Mouse (Mus musculus) left cerebral cortex, adult 18-20 months (tissue): ENCODE data around the gene Csk. TPM values are rescaled to one million over a fixed set of nuclear protein-coding genes. Genes with fewer than 3 reads are reported as not detected.

Source experiments
- DNase-seq, 2 experiments: peaks; one replicate each; pipeline ENCODE4 v3.0.0; 2021 to 2022; ENCODE audit warnings: low spot score in 2 of 2, mixed read lengths in 1 of 2
- total RNA-seq, 2 experiments: library from RNA; stranded (reverse); gene quantifications; 2 replicates each; pipeline ENCODE4 v1.2.3; 2021

Gene Csk
- total RNA-seq, 2 experiments from 2014 or later: 35.1 to 37.0 TPM

- no peak for DNase-seq
Measured at GRCm38 (mm10) chr9:57658970-57659369, 5.5 kb upstream of the Csk start.

GRCm38 (mm10) chr9:57657843-57658242, 4.4 kb upstream of the Csk start:
- DNase-seq: no peak

DNA sequence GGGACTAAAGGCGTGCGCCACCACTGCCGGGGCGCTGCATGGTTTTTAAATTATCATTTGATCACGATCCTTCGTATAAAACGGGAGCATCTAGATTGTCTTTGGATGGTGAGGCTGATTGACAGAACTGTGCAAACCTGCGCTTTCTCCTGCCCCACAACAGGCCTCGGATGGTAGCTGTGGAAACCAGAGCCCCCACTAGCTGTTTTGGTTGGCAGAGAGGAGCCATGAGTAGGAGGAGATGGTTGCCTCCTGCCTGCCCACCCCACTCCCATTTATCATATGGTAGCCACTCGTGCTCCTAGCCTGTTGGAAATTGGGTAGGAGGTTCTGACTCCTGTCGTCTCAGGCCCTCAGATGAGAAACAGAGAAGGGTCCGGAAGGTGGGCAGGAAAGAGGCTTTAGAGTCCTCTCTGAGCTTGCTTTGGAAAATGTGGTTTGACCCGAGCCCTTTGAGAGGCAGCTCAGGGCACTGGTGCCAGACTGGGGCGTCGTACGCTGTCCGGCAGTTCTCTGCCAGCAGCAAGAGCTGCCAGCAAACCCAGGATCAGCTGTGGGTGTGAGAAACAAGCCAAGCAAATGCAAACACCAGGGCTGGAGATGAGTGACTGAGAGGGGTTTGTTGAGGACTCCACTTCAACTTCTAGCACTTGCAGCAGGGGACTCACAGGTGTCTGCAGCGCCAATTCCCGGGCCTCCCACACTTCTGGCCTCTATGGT, 3.4 kb upstream of the Csk start:
- DNase-seq: no peak

DNA sequence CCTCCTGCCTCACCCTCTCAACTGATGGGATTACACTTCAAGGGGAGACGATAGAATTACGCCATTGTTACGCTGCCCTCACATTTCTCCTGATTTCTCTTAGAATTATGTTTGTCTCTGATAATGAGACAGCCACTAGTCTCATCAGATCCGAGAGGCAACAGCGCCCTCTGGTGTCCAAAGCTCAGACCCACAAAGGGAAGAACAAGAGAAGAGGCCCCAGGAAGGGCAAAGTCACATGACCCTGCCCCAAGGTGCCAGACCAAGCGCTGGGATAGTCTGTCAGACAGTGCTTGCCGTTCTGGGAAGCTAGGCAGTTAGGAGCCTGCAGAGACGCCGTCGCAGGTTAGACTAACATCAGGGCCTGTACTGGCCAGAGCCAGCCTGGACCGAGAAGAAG, 2.3 kb upstream of the Csk start:
- peak; percentile 91 to 98 for DNase-seq

DNA sequence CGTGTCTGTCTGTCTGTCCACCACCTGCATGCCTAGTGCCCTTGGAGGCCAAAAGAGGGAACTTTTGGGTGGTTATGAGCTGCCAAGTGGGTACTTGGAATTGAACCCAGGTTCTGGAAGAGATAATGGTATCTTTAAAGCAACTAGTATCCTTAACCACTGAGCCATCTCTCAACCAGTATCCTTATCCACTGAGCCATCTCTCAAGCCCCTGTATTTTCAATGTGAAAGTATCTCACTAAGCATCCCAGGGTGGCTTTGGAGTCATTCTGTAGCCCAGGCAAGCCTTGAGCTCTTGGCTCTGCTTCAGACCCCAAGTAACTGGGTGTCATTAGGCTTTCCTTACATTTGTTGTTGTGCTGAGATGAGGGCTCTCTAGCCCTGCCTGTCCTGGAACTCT, 1.5 kb upstream of the Csk start:
- no peak for DNase-seq

- no peak for DNase-seq
Measured at GRCm38 (mm10) chr9:57652855-57653254, 576 bp downstream of the Csk start.

DNA sequence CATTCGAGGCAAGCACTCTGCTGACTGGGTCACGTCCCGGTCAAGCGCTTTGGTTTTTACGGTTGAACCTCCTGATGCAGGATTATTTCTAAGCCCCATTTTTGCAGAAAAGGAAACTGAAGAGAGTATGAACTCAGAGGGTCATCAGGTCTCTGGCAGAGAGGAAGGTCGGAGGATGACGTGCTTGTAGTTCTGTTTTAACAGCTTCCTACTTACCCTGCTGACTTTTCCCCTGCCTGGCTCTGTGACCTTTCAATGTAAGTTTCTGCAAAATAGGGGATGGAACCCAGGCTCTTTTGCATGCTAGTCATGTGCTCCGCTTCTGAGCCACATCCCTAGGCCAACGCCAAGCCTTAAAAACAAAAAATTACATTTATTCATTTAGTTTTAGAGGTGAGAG, 1.1 kb downstream of the Csk start:
- no peak for DNase-seq

DNA sequence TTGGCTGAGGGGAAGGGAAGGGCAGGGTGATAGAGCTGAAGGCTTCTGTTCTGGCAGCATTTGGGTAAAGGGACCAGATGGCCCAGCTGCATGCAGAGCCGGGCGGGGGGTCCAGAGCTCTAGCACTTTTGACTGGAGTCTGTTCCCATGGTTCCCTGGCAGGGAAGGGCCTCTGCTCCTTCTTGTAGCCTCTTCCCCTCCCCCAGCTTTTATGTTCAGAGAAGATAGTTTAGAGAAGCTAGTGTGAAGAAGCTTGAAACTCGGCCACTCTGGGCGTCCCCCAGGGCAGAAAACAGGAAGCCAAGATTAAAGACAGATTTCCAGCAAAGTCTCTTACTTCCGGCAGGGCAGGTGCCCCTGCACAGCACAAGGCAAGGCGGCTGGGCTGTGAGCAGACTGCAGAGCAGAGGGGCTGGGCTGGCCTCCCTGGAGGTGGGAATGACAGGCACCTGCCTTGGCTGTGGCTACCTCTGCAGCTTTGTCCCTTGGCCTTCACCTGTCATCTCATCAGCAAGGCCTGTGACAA, 2.6 kb downstream of the Csk start:
- peak in 1 of 2 experiments; percentile 1 for DNase-seq

DNA sequence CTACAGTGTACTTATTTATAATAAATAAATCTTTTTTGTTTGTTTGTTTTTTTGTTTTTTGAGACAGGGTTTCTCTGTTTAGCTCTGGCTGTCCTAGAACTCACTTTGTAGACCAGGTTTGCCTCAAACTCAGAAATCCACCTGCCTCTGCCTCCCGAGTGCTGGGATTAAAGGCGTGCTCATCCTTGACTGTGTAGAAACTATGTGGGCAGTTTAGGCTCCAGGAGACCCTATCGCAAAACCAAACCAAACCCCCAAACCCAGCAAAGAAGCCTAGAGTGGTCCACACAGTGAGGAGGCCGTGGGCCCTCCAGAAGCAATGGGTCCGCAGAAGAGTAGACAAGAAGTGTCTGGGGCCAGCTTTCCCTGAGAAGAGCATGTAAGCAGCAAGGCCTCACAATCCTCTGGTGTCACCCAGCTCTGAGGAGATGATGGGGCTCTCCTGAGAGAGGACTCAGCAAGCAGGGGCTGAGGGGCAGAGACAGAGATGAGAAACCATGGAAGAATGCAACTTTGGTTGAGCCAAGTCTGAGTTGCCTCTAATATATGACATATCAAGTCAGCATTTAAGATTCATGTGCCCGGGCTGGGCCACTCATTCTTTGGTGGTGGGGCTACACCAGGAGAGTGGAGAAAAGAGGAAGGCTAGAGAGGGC, 3.2 kb downstream of the Csk start:
- DNase-seq: no peak

DNA sequence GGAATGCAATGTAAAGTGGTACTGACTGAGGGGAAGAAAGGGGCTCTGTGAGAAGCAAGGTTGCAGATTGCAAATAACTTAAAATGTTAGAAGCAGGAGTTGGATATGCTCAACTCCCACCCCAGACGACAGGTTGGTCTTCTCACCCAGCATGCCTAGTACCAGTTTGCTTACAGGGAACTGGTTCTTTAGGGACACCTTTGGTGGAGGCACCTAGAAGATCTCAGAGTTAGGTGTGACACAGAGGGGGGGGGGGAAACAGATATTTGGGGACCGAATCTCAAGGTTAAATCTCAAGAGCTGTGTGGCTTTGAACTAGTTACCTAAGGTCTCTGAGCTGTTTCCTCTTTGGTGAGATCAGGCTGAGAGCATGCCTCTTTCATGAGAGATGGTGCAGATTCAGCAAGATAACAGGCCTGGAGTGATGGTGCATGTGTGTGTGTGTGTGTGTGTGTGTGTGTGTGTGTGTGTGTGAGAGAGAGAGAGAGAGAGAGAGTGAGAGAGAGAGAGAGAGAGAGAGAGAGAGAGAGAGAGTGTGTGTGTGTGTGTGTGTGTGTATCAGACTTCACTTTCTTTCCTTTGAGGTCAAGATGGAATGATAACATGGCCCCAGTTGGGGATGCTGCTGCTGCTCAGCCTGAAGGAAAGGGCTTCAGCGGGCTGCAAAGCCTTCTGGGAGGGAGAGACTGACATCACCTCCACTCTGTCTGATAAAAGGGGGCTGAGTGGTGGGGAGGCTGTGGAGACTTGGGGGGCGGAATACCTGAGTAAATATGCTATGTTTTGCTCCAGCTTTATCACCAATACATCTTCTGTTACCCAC, 5.9 kb downstream of the Csk start:
- no peak for DNase-seq

DNA sequence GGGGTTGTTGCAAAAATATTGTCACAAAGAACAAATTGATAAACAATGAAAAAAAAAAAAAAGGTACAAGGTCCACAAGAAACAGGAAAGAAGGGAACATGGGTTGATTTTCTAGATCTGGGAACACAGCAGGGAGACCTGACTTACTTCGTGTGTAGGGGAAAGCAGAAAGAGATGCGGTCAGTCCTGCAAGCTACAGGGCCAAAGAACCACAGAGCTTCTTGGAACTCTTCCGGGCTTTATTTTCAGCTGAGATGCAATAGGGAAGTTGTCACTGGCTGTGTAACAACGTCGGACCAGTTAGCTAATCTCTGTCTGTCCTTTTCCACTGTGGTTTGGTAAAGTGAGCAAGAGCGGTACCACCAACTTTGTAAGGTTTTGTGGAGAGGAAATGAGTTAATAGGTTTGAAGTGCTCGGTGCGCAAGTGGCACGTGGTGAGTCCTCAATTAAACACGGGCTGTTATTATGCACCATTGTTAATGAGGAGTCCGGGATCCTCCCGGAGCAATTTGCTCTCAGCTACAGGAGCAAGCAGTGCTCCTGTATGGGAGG, 6.8 kb downstream of the Csk start:
- no peak for DNase-seq

- peak; percentile 92 to 93 for DNase-seq
Measured at GRCm38 (mm10) chr9:57644944-57645893, 8.2 kb downstream of the Csk start.

DNA sequence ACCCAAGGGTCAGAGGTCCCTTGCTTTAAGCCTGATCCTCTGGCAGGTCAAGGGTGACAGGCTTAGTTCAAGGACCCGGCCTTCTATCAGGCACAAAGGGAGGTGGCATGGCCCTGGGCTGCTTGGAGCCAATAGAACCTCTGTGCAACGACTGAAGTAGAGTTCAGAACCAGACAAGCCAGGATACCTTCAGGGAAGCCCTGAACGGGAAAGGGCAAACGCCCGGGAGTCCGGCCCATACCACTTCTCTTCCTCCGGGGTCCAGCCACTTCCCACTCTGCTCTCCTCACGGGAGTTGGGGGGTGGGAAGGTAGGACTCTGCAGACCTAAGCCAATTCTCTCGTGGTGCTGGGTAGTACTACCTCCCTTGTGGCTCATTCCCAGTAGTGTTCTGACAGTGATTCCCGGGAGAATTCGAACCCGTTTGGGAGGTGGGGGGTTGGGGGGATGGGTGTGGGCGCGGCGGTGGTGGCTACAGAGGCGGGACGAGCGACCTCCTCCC, 8.9 kb downstream of the Csk start:
- DNase-seq: no peak

DNA sequence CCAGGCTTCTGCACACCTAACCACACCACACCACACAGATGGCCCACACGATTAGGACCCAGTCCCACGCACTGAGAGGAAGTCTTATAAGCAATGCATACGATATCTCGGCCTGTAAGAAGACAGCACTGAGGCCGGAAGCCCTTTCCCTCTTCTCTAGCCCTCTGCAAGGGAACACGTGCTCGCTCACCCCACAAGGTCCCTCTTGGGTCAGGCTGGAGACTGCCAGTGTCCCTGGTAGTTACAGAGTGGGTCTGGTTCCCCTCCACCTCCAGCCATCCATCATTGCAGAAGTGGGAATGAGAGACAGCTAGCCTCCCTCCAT, 9.6 kb downstream of the Csk start:
- DNase-seq: no peak

GRCm38 (mm10) chr9:57643169-57643855, 10.1 kb downstream of the Csk start:
- DNase-seq: no peak

DNA sequence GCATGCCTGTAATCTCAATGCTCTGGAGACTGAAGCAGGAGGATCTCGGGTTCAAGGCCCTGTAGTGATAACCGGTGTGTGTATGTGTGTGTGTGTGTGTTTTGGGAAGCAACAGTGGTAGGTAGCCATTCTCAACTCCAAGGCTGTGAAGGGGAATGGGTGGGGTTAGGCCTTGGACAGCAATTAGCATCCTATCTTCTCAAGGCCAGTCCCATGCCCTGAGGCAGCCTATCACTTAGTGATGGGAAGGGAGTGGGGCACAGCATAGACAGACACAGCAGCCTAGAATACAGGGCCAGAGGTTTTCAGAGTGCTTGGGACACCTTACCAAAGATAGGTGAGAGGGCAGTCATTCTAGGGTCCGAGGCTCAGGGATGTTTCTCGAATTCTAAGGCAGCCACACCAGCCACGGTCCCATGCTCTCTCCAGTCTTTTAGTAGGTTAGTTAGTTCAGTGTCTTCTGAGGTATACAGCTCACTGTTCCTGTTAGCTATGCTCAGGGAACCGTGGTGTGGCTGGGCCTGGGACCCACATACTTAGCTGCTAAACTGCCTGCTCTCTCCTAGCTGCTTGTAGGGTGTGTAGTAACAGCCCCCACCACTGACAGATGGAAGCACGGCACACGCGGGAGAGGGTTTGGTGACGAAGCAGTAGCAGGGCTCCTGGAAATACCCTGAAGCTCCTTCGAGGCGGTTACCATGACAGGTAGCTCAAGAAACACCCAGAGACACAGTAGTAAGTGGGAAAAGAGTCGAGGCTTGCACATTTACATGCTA, 11.5 kb downstream of the Csk start:
- DNase-seq: peak in 1 of 2 experiments; percentile 27

DNA sequence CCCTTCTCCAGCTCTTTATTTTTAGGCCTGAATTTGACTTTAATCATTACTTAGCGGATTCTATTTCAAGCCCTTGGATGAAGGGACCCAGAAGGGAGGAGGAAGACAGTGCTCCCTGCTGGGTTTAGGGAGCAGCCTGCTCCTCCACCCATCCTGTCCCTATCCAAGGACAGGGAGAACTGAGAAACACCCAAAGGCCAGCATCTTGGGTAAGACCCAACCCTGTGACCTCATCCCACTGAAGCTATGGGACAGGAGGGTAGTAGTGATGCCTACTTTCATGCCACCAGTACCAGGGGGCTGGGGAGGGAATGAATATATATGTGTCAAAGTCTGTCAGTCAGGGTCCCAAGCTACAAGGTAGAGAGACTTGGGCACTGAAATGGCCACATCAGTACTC, 12.4 kb downstream of the Csk start:
- no peak for DNase-seq

GRCm38 (mm10) chr9:57640384-57640783, 13.0 kb downstream of the Csk start:
- DNase-seq: no peak
